Mouse (Mus musculus) C2C12 (cell line): ENCODE data around the gene Fgr.

Source experiments
- CEBPB ChIP-seq: IDR thresholded peaks from one replicate; pipeline ENCODE4 v1.6.1; 2011; ENCODE audit warnings: low read depth, mild to moderate bottlenecking, control low read depth, moderate library complexity
- CTCF ChIP-seq: IDR thresholded peaks from one replicate; pipeline ENCODE4 v1.5.1; 2011; ENCODE audit not compliant: control insufficient read depth, insufficient read depth, insufficient read length
- FOSL1 ChIP-seq: IDR thresholded peaks from one replicate; pipeline ENCODE4 v1.8.0; 2011; ENCODE audit warnings: mild to moderate bottlenecking, low read length; ENCODE audit not compliant: poor library complexity, insufficient read depth, severe bottlenecking
- MAX ChIP-seq: IDR thresholded peaks from one replicate; pipeline ENCODE4 v1.6.1; 2011; ENCODE audit warnings: mild to moderate bottlenecking, control low read depth
- MYOD1 ChIP-seq: IDR thresholded peaks from one replicate; pipeline ENCODE4 v1.6.1; 2011; ENCODE audit warnings: low read depth; ENCODE audit not compliant: control insufficient read depth, insufficient read length
- MYOG ChIP-seq: IDR thresholded peaks from one replicate; pipeline ENCODE4 v1.6.1; 2011; ENCODE audit not compliant: control insufficient read depth, insufficient read length; ENCODE audit errors: extremely low read depth
- USF1 ChIP-seq: IDR thresholded peaks from one replicate; pipeline ENCODE4 v1.6.1; 2011; ENCODE audit warnings: low read depth, mild to moderate bottlenecking, control low read depth, moderate library complexity

GRCm38 (mm10) chr4:133051550-133051865 lies 77.6 kb downstream of the Fgr start:
- TF ChIP-seq CTCF (no peak), MAX (no peak), FOSL1 (no peak), USF1 (no peak), MYOD1 (no peak), MYOG (no peak), CEBPB (no peak)
